Mouse (Mus musculus) common myeloid progenitor, adult 5-6 weeks (primary cell): Measurements from ENCODE around the gene Gm37240. TPM values are rescaled to one million over a fixed set of nuclear protein-coding genes. Genes with fewer than 3 reads are reported as not detected.

Experiments
- ATAC-seq: replicated peaks from 2 replicates; pipeline ENCODE4 v1.8.0; 2016; ENCODE audit warnings: low read depth, mild to moderate bottlenecking, moderate TSS enrichment, inconsistent platforms; ENCODE audit not compliant: poor library complexity, severe bottlenecking
- total RNA-seq: library from RNA; stranded (forward); fragments of 200-1000, 187-1606 nt; gene quantifications from 2 replicates; pipeline ENCODE4 v1.2.3, GENCODE M21; 2017

Gene Gm37240
- total RNA-seq, 1 experiment from 2014 or later: not detected

- no peak for ATAC-seq
Measured at GRCm38 (mm10) chr3:85378703-85379395, 508.5 kb downstream of the Gm37240 start.

- ATAC-seq: no peak
Measured at GRCm38 (mm10) chr3:85377946-85378702, 509.2 kb downstream of the Gm37240 start.

GRCm38 (mm10) chr3:85377505-85377904 is 509.8 kb downstream of the Gm37240 start:
- ATAC-seq: no peak

- ATAC-seq: no peak
Measured at GRCm38 (mm10) chr3:85376541-85376940, 510.8 kb downstream of the Gm37240 start.

- no peak for ATAC-seq
Measured at GRCm38 (mm10) chr3:85373039-85373438, 514.3 kb downstream of the Gm37240 start.

GRCm38 (mm10) chr3:85369847-85370246 is 517.5 kb downstream of the Gm37240 start:
- ATAC-seq: no peak

GRCm38 (mm10) chr3:85369157-85369556 is 518.2 kb downstream of the Gm37240 start:
- no peak for ATAC-seq

- ATAC-seq: no peak
Measured at GRCm38 (mm10) chr3:85368354-85369120, 518.8 kb downstream of the Gm37240 start.

GRCm38 (mm10) chr3:85364591-85365343 is 522.6 kb downstream of the Gm37240 start:
- ATAC-seq: no peak

- no peak for ATAC-seq
Measured at GRCm38 (mm10) chr3:85362883-85363282, 524.4 kb downstream of the Gm37240 start.

GRCm38 (mm10) chr3:85356373-85356772 is 530.9 kb downstream of the Gm37240 start:
- no peak for ATAC-seq

GRCm38 (mm10) chr3:85348021-85348420 is 539.3 kb downstream of the Gm37240 start:
- ATAC-seq: no peak

GRCm38 (mm10) chr3:85341103-85341860 is 546.0 kb downstream of the Gm37240 start:
- no peak for ATAC-seq

GRCm38 (mm10) chr3:85340491-85340890 is 546.8 kb downstream of the Gm37240 start:
- ATAC-seq: no peak

GRCm38 (mm10) chr3:85339926-85340325 is 547.4 kb downstream of the Gm37240 start:
- no peak for ATAC-seq

GRCm38 (mm10) chr3:85339269-85339820 is 548.0 kb downstream of the Gm37240 start:
- no peak for ATAC-seq

- no peak for ATAC-seq
Measured at GRCm38 (mm10) chr3:85338755-85339095, 548.6 kb downstream of the Gm37240 start.

- ATAC-seq: no peak
Measured at GRCm38 (mm10) chr3:85337881-85338754, 549.2 kb downstream of the Gm37240 start.
